Mouse (Mus musculus): Measurements from ENCODE around the gene Acad8.

Acad8 gene

DNA sequence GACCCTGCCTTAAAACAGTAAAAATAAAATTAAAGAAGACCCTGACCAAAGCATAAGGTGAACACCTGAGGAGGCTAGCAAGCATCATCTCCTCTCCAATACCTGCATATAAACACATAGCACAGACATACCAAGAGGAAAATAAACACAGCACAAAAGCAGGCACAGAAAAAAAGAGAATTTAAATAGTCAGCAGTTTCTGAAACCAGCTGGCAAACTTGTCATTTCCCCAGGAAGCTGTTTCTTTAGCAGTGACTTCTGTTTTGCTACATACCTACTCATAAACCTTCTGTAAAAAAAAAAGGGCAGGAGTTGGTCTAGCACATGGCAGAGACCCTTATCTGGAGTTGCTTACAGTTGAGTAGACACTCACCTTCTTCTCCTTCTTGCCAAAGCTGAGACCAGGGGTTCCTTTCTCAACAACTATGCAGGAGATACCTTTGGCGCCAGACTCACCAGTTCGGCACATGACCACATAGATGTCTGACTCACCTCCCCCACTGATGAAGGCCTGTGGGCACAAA, 14.2 kb downstream of the Acad8 start:
- DNase-seq (ENCODE audit: low spot score): no peak

- DNase-seq (ENCODE audit: low spot score): no peak
These were observed 20.6 kb downstream of the Acad8 start for GRCm38 (mm10) chr9:26978776-26979175.

GRCm38 (mm10) chr9:26977754-26978153, 21.6 kb downstream of the Acad8 start:
- no peak for DNase-seq (ENCODE audit: low spot score)

GRCm38 (mm10) chr9:26947790-26948189, 51.6 kb downstream of the Acad8 start:
- no peak for DNase-seq (ENCODE audit: low spot score)

DNA sequence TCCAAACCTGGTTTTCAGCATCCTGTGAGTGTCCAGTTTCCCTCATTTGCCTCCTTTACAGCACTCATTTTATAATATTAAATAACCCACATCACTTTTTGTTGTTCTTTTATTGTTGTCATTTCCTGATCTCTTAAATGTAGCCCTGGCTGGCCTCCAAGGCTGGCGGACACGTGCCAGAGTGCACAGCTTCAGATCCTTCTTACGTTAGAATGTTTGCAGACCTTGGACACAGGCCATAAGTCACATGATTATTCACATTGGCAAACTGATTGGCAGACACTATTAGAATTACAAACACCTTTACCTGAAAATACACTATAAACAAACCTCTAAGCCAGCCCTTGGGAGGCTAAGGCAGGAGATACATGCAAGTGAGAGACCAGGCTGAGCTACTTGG, 75.2 kb downstream of the Acad8 start:
- no peak for DNase-seq (ENCODE audit: low spot score)
